ENCODE assay signal across 20 mouse cellular contexts in the genomic region with DNA sequence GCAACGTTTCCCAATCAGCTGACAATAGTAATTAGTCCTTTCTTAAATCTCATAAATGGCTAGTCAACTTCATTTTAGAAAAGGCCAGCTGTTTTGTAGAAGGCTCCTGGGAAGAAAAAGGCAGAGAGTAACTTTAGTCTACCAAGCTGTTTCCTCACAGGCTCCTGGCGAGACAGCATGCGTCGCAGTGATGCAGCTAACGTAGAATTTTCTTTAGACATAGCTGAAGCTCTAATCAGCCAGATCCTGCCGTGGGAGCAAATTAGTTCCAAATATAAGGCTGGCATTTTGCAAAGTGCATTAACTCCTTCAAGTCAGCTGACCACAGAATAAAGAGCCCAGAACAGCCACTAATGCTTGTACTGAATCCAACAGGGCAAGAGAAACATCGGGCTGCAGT. TPM values are rescaled to one million over a fixed set of nuclear protein-coding genes. Genes with fewer than 3 reads are reported as not detected.
DNase-seq lines count a peak whose midpoint lies in the region; ATAC-seq and TF ChIP-seq lines count a peak whose summit lies in the region.
"Had no signal": no experiment of that assay in that cellular context is flagged by ENCODE, and none has a peak within 500 bp of the region (broad histone marks: within the 10 kb centered on the region; RNA-seq: fewer than 3 reads in every experiment).

No protein-coding gene starts in this region.

- TF ChIP-seq CTCF in midbrain, postnatal 0 days (IDR thresholded peaks at IDR 0.05), result no peak

- H3K36me3 ChIP-seq in hindbrain, embryonic 14.5 days (replicated peaks; ENCODE audit: control insufficient read depth, insufficient read depth), result no peaks in the 10 kb centered on the region
- H3K36me3 ChIP-seq in hindbrain, embryonic 16.5 days (ENCODE audit: control insufficient read depth, insufficient read depth, low read length), result no peaks in the 10 kb centered on the region
- H3K36me3 ChIP-seq in midbrain, embryonic 12.5 days, result no peaks in the 10 kb centered on the region
- no peaks in the 10 kb centered on the region for H3K36me3 ChIP-seq in midbrain, postnatal 0 days (ENCODE audit: insufficient read depth, low read length)
- H3K36me3 ChIP-seq: embryonic facial prominence, embryonic 12.5 days; heart, embryonic 13.5 days; hindbrain, embryonic 15.5 days; kidney, embryonic 15.5 days; lung, embryonic 15.5 days had no signal

- H3K9me3 ChIP-seq in hindbrain, embryonic 14.5 days (ENCODE audit: control insufficient read depth, low read length), result no peaks in the 10 kb centered on the region
- H3K9me3 ChIP-seq in hindbrain, embryonic 16.5 days (ENCODE audit: control insufficient read depth, low read length), result 0 out of 2 replicates have a peak, but pooled peaks cover 2% of the 10 kb centered on the region
- no peaks in the 10 kb centered on the region for H3K9me3 ChIP-seq in midbrain, embryonic 12.5 days
- H3K9me3 ChIP-seq in midbrain, postnatal 0 days (ENCODE audit: low read length), result no peaks in the 10 kb centered on the region
- H3K9me3 ChIP-seq: embryonic facial prominence, embryonic 12.5 days; heart, embryonic 13.5 days; hindbrain, embryonic 15.5 days; kidney, embryonic 15.5 days; lung, embryonic 15.5 days had no signal

- H3K4me2 ChIP-seq in hindbrain, embryonic 14.5 days (replicated peaks), result 0 out of 2 replicates have a peak overlapping the region, but pooled peaks have one; percentile 6
- no peak overlapping the region for H3K4me2 ChIP-seq in hindbrain, embryonic 16.5 days (ENCODE audit: low read length)
- peak overlapping the region; percentile 12 for H3K4me2 ChIP-seq in midbrain, embryonic 12.5 days (replicated peaks)
- H3K4me2 ChIP-seq in midbrain, postnatal 0 days (ENCODE audit: low read depth, low read length, poor library complexity, severe bottlenecking), result no peak overlapping the region
- H3K4me2 ChIP-seq: embryonic facial prominence, embryonic 12.5 days; heart, embryonic 13.5 days; hindbrain, embryonic 15.5 days; kidney, embryonic 15.5 days; lung, embryonic 15.5 days had no signal

- ATAC-seq in hindbrain, embryonic 14.5 days (ENCODE audit: low FRiP score), result no peak
- no peak for ATAC-seq in hindbrain, embryonic 16.5 days
- peak; percentile 47; the same call in 1 of the 2 replicates for ATAC-seq in midbrain, embryonic 12.5 days (ENCODE audit: low FRiP score, low read depth)
- no peak for ATAC-seq in midbrain, postnatal 0 days (ENCODE audit: low FRiP score)
- ATAC-seq: intestine, postnatal 0 days had no signal

- H3K4me3 ChIP-seq in hindbrain, embryonic 14.5 days (replicated peaks; ENCODE audit: low read length), result no peak overlapping the region
- no peak overlapping the region for H3K4me3 ChIP-seq in hindbrain, embryonic 16.5 days (ENCODE audit: low read length)
- no peak overlapping the region for H3K4me3 ChIP-seq in midbrain, embryonic 12.5 days
- no peak overlapping the region for H3K4me3 ChIP-seq in midbrain, postnatal 0 days (ENCODE audit: low read depth, low read length)
- H3K4me3 ChIP-seq: embryonic facial prominence, embryonic 12.5 days; heart, embryonic 13.5 days; hindbrain, embryonic 15.5 days; kidney, embryonic 15.5 days; lung, embryonic 15.5 days had no signal

- H3K27me3 ChIP-seq in hindbrain, embryonic 14.5 days (ENCODE audit: control insufficient read depth, insufficient read depth, low read length), result no peaks in the 10 kb centered on the region
- H3K27me3 ChIP-seq in hindbrain, embryonic 16.5 days (replicated peaks; ENCODE audit: control insufficient read depth, insufficient read depth, low read length), result no peaks in the 10 kb centered on the region
- H3K27me3 ChIP-seq in midbrain, embryonic 12.5 days, result no peaks in the 10 kb centered on the region
- H3K27me3 ChIP-seq in midbrain, postnatal 0 days (ENCODE audit: insufficient read depth, low read length), result no peaks in the 10 kb centered on the region
- H3K27me3 ChIP-seq: embryonic facial prominence, embryonic 12.5 days; heart, embryonic 13.5 days; hindbrain, embryonic 15.5 days; kidney, embryonic 15.5 days; lung, embryonic 15.5 days had no signal

- no peak overlapping the region for H3K9ac ChIP-seq in hindbrain, embryonic 14.5 days
- no peak overlapping the region for H3K9ac ChIP-seq in hindbrain, embryonic 16.5 days (ENCODE audit: low read depth, low read length)
- no peak overlapping the region for H3K9ac ChIP-seq in midbrain, embryonic 12.5 days (replicated peaks)
- no peak overlapping the region for H3K9ac ChIP-seq in midbrain, postnatal 0 days (replicated peaks; ENCODE audit: low read length, poor library complexity, severe bottlenecking)
- H3K9ac ChIP-seq: embryonic facial prominence, embryonic 12.5 days; heart, embryonic 13.5 days; hindbrain, embryonic 15.5 days; kidney, embryonic 15.5 days; liver, embryonic 14.5 days; lung, embryonic 15.5 days had no signal

- 56% methylated on average over 7 of the region's 7 CpGs for WGBS in hindbrain, embryonic 14.5 days
- 52% methylated on average over 7 of the region's 7 CpGs for WGBS in hindbrain, embryonic 16.5 days
- WGBS in midbrain, embryonic 12.5 days, result 50% methylated on average over 7 of the region's 7 CpGs
- 32% methylated on average over 7 of the region's 7 CpGs for WGBS in midbrain, postnatal 0 days

- DNase-seq in hindbrain, embryonic 14.5 days (ENCODE audit: low spot score), result no peak
- peak; percentile 46 to 59 for DNase-seq in right cerebral cortex, postnatal 10 days (ENCODE audit: low spot score in 2 of 2)
- no peak for DNase-seq in right cerebral cortex, postnatal 36 days (ENCODE audit: low spot score in 2 of 2)
- peak; percentile 20 for DNase-seq in midbrain, postnatal 0 days (ENCODE audit: low spot score)
- DNase-seq in layer of hippocampus, adult 8-10 months (ENCODE audit: low spot score in 2 of 2), result no peak
- no peak for DNase-seq in urinary bladder, postnatal 4 days (ENCODE audit: low spot score in 2 of 2)
- DNase-seq: adrenal gland, adult 2 months; cerebellum, adult 8-10 months; kidney, postnatal 4 days; lung, postnatal 4 days; thymus, postnatal 36 days had no signal

- H3K27ac ChIP-seq in hindbrain, embryonic 14.5 days, result no peak overlapping the region
- H3K27ac ChIP-seq in hindbrain, embryonic 16.5 days (ENCODE audit: low read depth, low read length), result no peak overlapping the region
- peak overlapping the region; percentile 15 for H3K27ac ChIP-seq in midbrain, embryonic 12.5 days (replicated peaks)
- no peak overlapping the region for H3K27ac ChIP-seq in midbrain, postnatal 0 days (ENCODE audit: low read depth, low read length)
- H3K27ac ChIP-seq: embryonic facial prominence, embryonic 12.5 days; heart, embryonic 13.5 days; hindbrain, embryonic 15.5 days; kidney, embryonic 15.5 days; liver, embryonic 14.5 days; lung, embryonic 15.5 days had no signal

- H3K4me1 ChIP-seq in hindbrain, embryonic 14.5 days (replicated peaks; ENCODE audit: control insufficient read depth, insufficient read depth, low read length), result no peaks in the 10 kb centered on the region
- no peaks in the 10 kb centered on the region for H3K4me1 ChIP-seq in hindbrain, embryonic 16.5 days (ENCODE audit: control insufficient read depth, insufficient read depth, low read depth, low read length)
- peaks cover 7% of the 10 kb centered on the region for H3K4me1 ChIP-seq in midbrain, embryonic 12.5 days
- H3K4me1 ChIP-seq in midbrain, postnatal 0 days (ENCODE audit: insufficient read depth, low read length), result 0 out of 2 replicates have a peak, but pooled peaks cover 3% of the 10 kb centered on the region
- H3K4me1 ChIP-seq: heart, embryonic 13.5 days; kidney, embryonic 15.5 days; lung, embryonic 15.5 days had no signal

RNA-seq across cellular contexts. Expression of a gene that starts 26.2 kb away (rescaled TPM):
- 119 and 131 TPM in 2 replicates for polyA plus RNA-seq in hindbrain, embryonic 14.5 days (2014; fragmentation: Nextera tagmentation; extraction: Ambion mirVana)
- 41.0 and 79.5 TPM in 2 replicates for polyA plus RNA-seq in hindbrain, embryonic 16.5 days (2015; fragmentation: Nextera tagmentation; extraction: Ambion mirVana)
- 63.7 and 72.6 TPM in 2 replicates for polyA plus RNA-seq in midbrain, embryonic 12.5 days (2016; fragmentation: Nextera tagmentation; extraction: Ambion mirVana)
- total RNA-seq in midbrain, postnatal 0 days (2014; rRNA removed), result 85.7 and 105 TPM in 2 replicates
- 164 and 181 TPM in 2 replicates for polyA plus RNA-seq in midbrain, postnatal 0 days (2015; fragmentation: Nextera tagmentation; extraction: Ambion mirVana)
- total RNA-seq in layer of hippocampus, adult 8-10 months (2022), result 100 to 1,000 TPM; 121 to 138 (median 131) TPM

RNA-seq across cellular contexts. Expression of a gene that starts 57.2 kb away (rescaled TPM):
- polyA plus RNA-seq in hindbrain, embryonic 14.5 days (2014; fragmentation: Nextera tagmentation; extraction: Ambion mirVana), result 104 and 115 TPM in 2 replicates
- polyA plus RNA-seq in hindbrain, embryonic 16.5 days (2015; fragmentation: Nextera tagmentation; extraction: Ambion mirVana), result 75.0 and 85.0 TPM in 2 replicates
- 88.9 and 91.6 TPM in 2 replicates for polyA plus RNA-seq in midbrain, embryonic 12.5 days (2016; fragmentation: Nextera tagmentation; extraction: Ambion mirVana)
- 41.3 and 46.9 TPM in 2 replicates for total RNA-seq in midbrain, postnatal 0 days (2014; rRNA removed)
- polyA plus RNA-seq in midbrain, postnatal 0 days (2015; fragmentation: Nextera tagmentation; extraction: Ambion mirVana), result 103 and 111 TPM in 2 replicates
- total RNA-seq in layer of hippocampus, adult 8-10 months (2022), result 10 to 100 TPM; 47.3 to 53.1 (median 49.7) TPM

Comparison
In these comparisons a context has a peak if more than half of its experiments do, and no peak if none do; other contexts are left out.
1. DNase-seq: peak in right cerebral cortex, postnatal 10 days (2 of 2) and midbrain, postnatal 0 days (single experiment); none in hindbrain, embryonic 14.5 days (single experiment), right cerebral cortex, postnatal 36 days (0 of 2), layer of hippocampus, adult 8-10 months (0 of 2) and urinary bladder, postnatal 4 days (0 of 2).
2. H3K4me2 ChIP-seq: peak in hindbrain, embryonic 14.5 days (single experiment) and midbrain, embryonic 12.5 days (single experiment); none in hindbrain, embryonic 16.5 days (single experiment) and midbrain, postnatal 0 days (single experiment).